Mouse (Mus musculus): Measurements from ENCODE around the gene Plin2.
"Not testable (repeated sequence)": the region's sequence is repeated elsewhere in the genome, so short reads cannot be mapped to it uniquely, and the experiment has no call there.

DNA sequence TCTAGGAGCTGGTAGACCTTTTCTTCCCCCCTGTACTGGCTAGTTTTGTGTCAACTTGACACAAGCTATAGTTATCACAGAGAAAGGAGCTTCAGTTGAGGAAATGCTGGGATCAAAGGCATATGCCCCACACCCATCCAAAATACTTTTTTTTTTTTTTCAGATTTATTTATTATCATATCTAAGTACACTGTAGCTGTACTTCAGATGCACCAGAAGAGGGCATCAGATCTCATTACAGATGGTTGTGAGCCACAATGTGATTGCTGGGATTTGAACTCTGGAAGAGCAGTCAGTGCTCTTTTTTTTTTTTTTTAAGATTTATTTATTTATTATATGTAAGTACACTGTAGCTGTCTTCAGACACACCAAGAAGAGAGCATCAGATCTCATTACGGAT, 47.3 kb downstream of the Plin2 start:
- not testable (repeated sequence) for TF ChIP-seq POLR2A (IDR thresholded peaks at IDR 0.05; ENCODE audit: borderline replicate concordance, extremely low read depth, low read depth, low read length); CTCF (IDR thresholded peaks at IDR 0.05; ENCODE audit: insufficient read depth, low read length)
